Mouse (Mus musculus) G1E (cell line): ENCODE measurements around the gene Nxnl2.

Experiments
- CTCF ChIP-seq: IDR thresholded peaks from 2 replicates; pipeline ENCODE4 v1.5.1; 2012; ENCODE audit warnings: low read depth, low read length, inconsistent platforms, mixed read lengths
- GATA1 ChIP-seq: IDR thresholded peaks from 2 replicates; pipeline ENCODE4 v1.6.1; 2012; ENCODE audit warnings: borderline replicate concordance, low read length, inconsistent platforms, mixed read lengths
- TAL1 ChIP-seq: conservative IDR thresholded peaks from 2 replicates; pipeline ENCODE4 v1.6.1; 2012; ENCODE audit warnings: low read depth, low read length, inconsistent platforms, mixed read lengths

DNA sequence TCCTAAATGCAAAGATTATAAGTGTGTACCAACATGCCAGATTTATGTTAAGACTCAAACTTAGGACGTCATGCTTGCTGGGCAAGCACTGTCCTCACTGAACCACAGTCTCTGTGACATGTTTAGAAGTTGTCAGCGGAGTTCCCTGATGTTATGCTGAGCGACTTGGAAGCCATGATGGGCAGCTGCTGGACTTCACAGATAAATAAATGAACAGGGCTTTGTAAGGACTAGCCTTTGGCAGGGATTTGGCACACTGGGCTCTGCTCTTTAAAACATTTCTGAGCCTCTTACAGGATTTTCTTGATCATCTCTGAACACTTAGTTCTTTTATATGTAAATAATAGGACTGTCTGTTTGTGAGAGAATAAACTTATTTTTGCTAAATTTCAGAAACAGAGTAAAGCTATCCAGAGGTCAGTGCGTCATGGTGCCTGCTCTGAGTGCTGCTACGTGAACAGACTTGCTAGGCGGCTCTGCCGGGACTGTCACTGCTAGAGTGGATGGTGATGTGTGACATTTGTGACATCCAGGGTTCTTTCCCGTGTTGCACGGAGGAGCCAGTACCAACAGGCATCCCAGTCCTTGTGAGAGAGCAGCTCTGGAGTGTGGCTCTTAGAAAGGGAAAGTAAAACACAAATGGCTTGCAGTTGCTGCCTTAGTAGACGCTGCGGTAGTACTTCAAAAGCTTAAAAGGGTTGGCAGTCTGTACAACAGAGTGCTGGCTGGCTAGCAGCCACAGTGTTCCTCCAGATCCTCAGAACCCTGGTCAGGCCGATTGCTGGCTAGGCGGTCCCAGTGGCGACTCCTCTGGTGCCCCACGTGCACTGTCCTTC, 15.4 kb upstream of the Nxnl2 start:
- TF ChIP-seq CTCF (no peak), GATA1 (no peak), TAL1 (no peak)
